Mouse (Mus musculus): ENCODE results near the gene Kif1b.

DNA sequence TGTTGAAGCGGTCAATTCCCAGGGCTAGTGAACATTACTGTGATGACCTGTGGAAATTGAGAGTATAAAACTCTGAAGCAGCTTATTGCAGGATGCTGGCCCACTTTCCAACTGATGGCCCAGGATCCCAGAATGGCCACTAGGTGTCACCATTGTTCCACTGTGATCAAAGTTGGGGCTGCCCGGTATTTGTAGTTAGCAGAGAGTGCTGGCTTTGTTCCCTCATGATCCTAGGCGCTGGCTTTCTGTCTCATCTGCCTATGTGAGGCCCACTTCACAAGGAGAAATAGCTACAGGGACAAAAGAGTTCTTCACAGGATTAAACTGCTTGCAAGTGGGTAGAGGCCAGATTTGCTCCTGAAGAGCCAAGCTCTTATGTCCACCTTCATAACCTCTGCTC is 163.0 kb downstream of the Kif1b start:
- TF ChIP-seq CTCF (IDR thresholded peaks at IDR 0.05; ENCODE audit: extremely low read depth, insufficient read length, insufficient replicate concordance, low read depth, low read length) = peak; percentile 91; the same call in 1 of the 2 replicates
- no peak for TF ChIP-seq POLR2A (IDR thresholded peaks at IDR 0.05; ENCODE audit: low read depth, low read length)
